Mouse (Mus musculus) myocyte (in vitro differentiated cells): ENCODE results near the gene Spata17. TPM values are rescaled to one million over a fixed set of nuclear protein-coding genes. Genes with fewer than 3 reads are reported as not detected.
"Not testable (repeated sequence)": the region's sequence is repeated elsewhere in the genome, so short reads cannot be mapped to it uniquely, and the experiment has no call there.

Experiments
- H3K27me3 ChIP-seq: one replicate; pipeline ENCODE4 v1.6.1; 2011; ENCODE audit not compliant: control insufficient read depth, insufficient read depth, insufficient read length
- H3K36me3 ChIP-seq: one replicate; pipeline ENCODE4 v1.6.1; 2011; ENCODE audit not compliant: control insufficient read depth, insufficient read depth
- H3K4me2 ChIP-seq: one replicate; pipeline ENCODE4 v1.6.1; 2011; ENCODE audit warnings: low read depth, control low read depth
- H3K4me3 ChIP-seq: one replicate; pipeline ENCODE4 v1.5.1; 2011; ENCODE audit warnings: mild to moderate bottlenecking, control low read depth, moderate library complexity
- H3K79me2 ChIP-seq: one replicate; pipeline ENCODE4 v1.6.1; 2011; ENCODE audit not compliant: control insufficient read depth, insufficient read depth
- H3ac ChIP-seq: one replicate; pipeline ENCODE4 v1.6.1; 2011; ENCODE audit not compliant: control insufficient read depth, insufficient read length
- CEBPB ChIP-seq: IDR thresholded peaks from 2 replicates; pipeline ENCODE4 v1.6.1; 2011; ENCODE audit warnings: mild to moderate bottlenecking, moderate library complexity; ENCODE audit not compliant: poor library complexity, insufficient read depth, severe bottlenecking
- E2F4 ChIP-seq: IDR thresholded peaks from one replicate; pipeline ENCODE4 v1.6.1; 2011; ENCODE audit warnings: mild to moderate bottlenecking, control low read depth, moderate library complexity; ENCODE audit not compliant: insufficient read depth
- MAX ChIP-seq: IDR thresholded peaks from one replicate; pipeline ENCODE4 v1.6.1; 2011; ENCODE audit warnings: low read depth, mild to moderate bottlenecking, control low read depth
- MYOD1 ChIP-seq, 3 experiments: IDR thresholded peaks; one replicate each; pipeline ENCODE4 v1.6.1; 2011; ENCODE audit warnings: control low read depth in 2 of 3, low read depth in 2 of 3, mild to moderate bottlenecking in 2 of 3, moderate library complexity in 1 of 3; ENCODE audit not compliant: insufficient read length in 2 of 3, control insufficient read depth in 1 of 3
- MYOG ChIP-seq, 3 experiments: IDR thresholded peaks; one replicate each; pipeline ENCODE4 v1.6.1; 2011; ENCODE audit warnings: control low read depth in 2 of 3, low read depth in 2 of 3, mild to moderate bottlenecking in 2 of 3; ENCODE audit not compliant: insufficient read length in 2 of 3, control insufficient read depth in 1 of 3, insufficient read depth in 1 of 3
- POLR2A ChIP-seq: IDR thresholded peaks from one replicate; pipeline ENCODE4 v1.6.1; 2011; ENCODE audit warnings: low read depth, mild to moderate bottlenecking, control low read depth, moderate library complexity; ENCODE audit not compliant: insufficient read length
- POLR2AphosphoS2 ChIP-seq: IDR thresholded peaks from one replicate; pipeline ENCODE4 v1.6.1; 2011; ENCODE audit warnings: low read depth, control low read depth; ENCODE audit not compliant: insufficient read length
- REST ChIP-seq: IDR thresholded peaks from one replicate; pipeline ENCODE4 v1.6.1; 2011; ENCODE audit warnings: mild to moderate bottlenecking, control low read depth, moderate library complexity; ENCODE audit not compliant: insufficient read depth, insufficient read length
- SRF ChIP-seq: IDR thresholded peaks from one replicate; pipeline ENCODE4 v1.6.1; 2011; ENCODE audit warnings: low read depth; ENCODE audit not compliant: control insufficient read depth, insufficient read length
- TCF12 ChIP-seq: IDR thresholded peaks from one replicate; pipeline ENCODE4 v1.6.1; 2011; ENCODE audit warnings: mild to moderate bottlenecking, control low read depth; ENCODE audit not compliant: poor library complexity, insufficient read depth, severe bottlenecking
- TCF3 ChIP-seq: IDR thresholded peaks from one replicate; pipeline ENCODE4 v1.6.1; 2011; ENCODE audit warnings: low read depth, control low read depth; ENCODE audit not compliant: insufficient read length
- USF1 ChIP-seq: IDR thresholded peaks from one replicate; pipeline ENCODE4 v1.6.1; 2011; ENCODE audit warnings: low read depth, mild to moderate bottlenecking, control low read depth, moderate library complexity
- polyA plus RNA-seq: library from polyadenylated mRNA; unstranded; fragments of >200 nt; fragmentation: generic; extraction: Trizol; gene quantifications from one replicate; pipeline ENCODE4 v1.2.1, GENCODE M21; 2012; ENCODE audit warnings: missing spikeins

Spata17 gene
- polyA plus RNA-seq, 1 experiment, result 0.05 TPM

DNA sequence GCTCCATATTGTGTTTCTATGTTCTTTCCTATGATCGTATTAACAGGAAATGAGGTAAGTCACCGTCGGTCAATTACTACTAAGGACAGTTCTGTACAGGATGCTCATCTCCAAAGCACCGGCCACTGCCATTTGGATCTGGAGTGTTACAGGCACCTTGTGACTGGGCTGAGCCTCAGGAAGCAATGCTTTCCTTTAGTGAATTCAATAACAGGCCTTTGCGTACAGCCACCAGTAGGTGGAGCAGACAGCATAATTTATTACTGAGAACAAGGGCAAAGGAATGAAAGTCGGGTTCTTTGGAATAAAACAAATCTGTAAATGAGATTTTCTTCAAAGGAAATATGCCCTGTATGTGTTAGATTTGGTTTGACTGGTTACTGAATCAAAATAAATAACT lies 77.8 kb downstream of the Spata17 start:
- TF ChIP-seq E2F4 (no peak), MAX (no peak), MYOD1 (IDR thresholded peaks at IDR 0.05; ENCODE audit: control insufficient read depth in 1 of 3, insufficient read length in 2 of 3, low read depth in 2 of 3) (no peak), MYOG (IDR thresholded peaks at IDR 0.05; ENCODE audit: control insufficient read depth in 1 of 3, insufficient read depth in 1 of 3, insufficient read length in 2 of 3, low read depth in 2 of 3) (no peak)
- Histone ChIP-seq H3K36me3 (no peaks in the 10 kb centered on the region), H3K4me3 (no peak overlapping the region), H3K79me2 (no peaks in the 10 kb centered on the region), H3ac (no peak overlapping the region), H3K27me3 (no peaks in the 10 kb centered on the region), H3K4me2 (no peak overlapping the region)

DNA sequence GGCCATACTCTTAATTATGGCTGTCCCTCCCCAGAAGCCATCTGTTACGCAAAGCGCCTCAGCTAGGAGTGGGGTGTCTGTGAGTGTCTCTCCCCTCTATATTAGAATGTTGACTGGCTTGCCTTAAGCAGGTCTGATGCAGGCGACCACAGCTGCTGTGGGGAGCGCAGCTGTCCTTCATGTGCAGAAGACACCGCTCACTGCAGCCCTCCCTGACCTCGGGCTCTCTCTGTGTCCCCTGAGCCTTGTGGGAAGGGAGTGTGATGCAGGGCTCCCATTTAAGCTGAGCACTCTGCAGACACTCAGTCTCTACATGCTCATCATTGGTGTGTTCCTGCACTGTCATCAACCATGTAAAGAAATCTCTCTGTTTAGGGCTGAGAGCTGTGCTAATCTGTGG lies 79.4 kb downstream of the Spata17 start:
- H3K79me2 ChIP-seq, result no peaks in the 10 kb centered on the region
- TF ChIP-seq TCF3 (no peak), POLR2AphosphoS2 (no peak), REST (no peak), MYOG (IDR thresholded peaks at IDR 0.05; ENCODE audit: control insufficient read depth in 1 of 3, insufficient read depth in 1 of 3, insufficient read length in 2 of 3, low read depth in 2 of 3) (peak; percentile 5 to 86 (median 83)), MYOD1 (IDR thresholded peaks at IDR 0.05; ENCODE audit: control insufficient read depth in 1 of 3, insufficient read length in 2 of 3, low read depth in 2 of 3) (peak in 2 of 3 experiments; percentile 86 to 88), E2F4 (no peak)
- no peaks in the 10 kb centered on the region for H3K36me3 ChIP-seq
- no peak overlapping the region for H3K4me3 ChIP-seq
- H3K27me3 ChIP-seq, result no peaks in the 10 kb centered on the region
- no peak overlapping the region for H3ac ChIP-seq
- no peak overlapping the region for H3K4me2 ChIP-seq

DNA sequence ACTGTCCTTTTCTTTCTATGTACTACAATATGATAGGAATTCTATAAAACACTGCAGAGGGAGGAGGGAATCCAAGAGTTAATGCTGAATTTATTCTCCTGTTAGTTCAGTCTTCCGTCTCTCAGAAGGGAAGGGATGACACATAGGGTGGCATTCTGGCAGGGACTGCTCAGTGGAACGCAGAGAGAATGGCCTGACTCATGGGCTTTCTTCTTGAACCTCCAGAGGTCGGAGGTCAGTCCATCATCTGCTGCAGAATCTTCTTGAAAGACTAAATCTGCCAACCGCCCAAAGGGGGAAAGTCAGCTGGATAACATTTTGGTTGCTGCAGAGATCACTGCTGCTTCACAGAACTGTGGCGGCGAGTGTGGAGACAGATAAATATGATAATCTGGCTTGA lies 81.4 kb downstream of the Spata17 start:
- Histone ChIP-seq H3K79me2 (no peaks in the 10 kb centered on the region), H3K27me3 (no peaks in the 10 kb centered on the region), H3ac (no peak overlapping the region), H3K36me3 (no peaks in the 10 kb centered on the region), H3K4me3 (no peak overlapping the region), H3K4me2 (no peak overlapping the region)
- TF ChIP-seq E2F4, result no peak
- TF ChIP-seq MYOD1 (IDR thresholded peaks at IDR 0.05; ENCODE audit: control insufficient read depth in 1 of 3, insufficient read length in 2 of 3, low read depth in 2 of 3), result no peak
- no peak for TF ChIP-seq MAX
- no peak for TF ChIP-seq MYOG (IDR thresholded peaks at IDR 0.05; ENCODE audit: control insufficient read depth in 1 of 3, insufficient read depth in 1 of 3, insufficient read length in 2 of 3, low read depth in 2 of 3)
- no peak for TF ChIP-seq POLR2AphosphoS2
- TF ChIP-seq POLR2A, result no peak
- no peak for TF ChIP-seq REST
- TF ChIP-seq CEBPB, result no peak
- TF ChIP-seq USF1, result no peak
- TF ChIP-seq SRF, result no peak
- no peak for TF ChIP-seq TCF12
- TF ChIP-seq TCF3, result no peak

DNA sequence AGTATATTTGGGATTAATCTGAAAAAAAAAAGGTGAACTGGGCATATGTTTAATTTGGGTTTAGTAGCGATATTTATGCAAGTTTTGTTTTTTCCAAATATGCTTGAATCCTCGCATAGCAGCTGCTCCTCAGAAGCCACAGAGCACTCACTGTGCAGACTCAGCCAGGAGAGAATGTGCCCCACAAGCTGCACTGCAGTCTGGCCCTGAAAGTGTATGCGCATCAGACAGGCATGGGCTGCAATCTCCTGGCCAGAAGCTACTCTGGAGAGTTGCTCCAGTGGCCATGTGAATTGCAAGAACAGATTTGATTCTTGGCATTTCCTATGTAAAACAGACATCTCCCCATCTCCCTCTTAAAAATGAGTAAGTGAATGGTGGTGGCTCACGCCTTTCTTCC lies 82.9 kb downstream of the Spata17 start:
- no peak for TF ChIP-seq POLR2A
- no peak for TF ChIP-seq TCF12
- no peak overlapping the region for H3K4me3 ChIP-seq
- no peaks in the 10 kb centered on the region for H3K27me3 ChIP-seq
- no peak overlapping the region for H3ac ChIP-seq
- no peaks in the 10 kb centered on the region for H3K36me3 ChIP-seq
- H3K79me2 ChIP-seq, result no peaks in the 10 kb centered on the region
- no peak overlapping the region for H3K4me2 ChIP-seq

DNA sequence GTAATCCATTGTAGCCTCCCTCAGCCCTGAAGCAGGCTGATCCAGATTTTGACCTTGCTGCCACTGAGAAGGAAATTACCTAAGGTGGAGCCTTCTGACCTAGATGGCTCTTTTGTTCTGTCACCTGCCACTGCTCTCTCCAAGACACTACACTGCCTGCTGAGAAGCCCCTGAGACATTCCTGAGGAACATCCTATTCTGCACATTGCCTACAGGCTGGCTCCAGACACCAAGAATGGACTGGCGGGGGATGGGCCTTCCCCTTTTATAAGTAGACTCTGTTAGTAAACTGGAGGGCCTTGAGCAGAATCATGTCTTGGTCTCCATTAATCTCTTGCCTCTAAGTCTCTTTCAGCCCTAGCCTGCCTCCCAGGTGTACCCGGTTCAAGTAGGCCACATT lies 87.7 kb downstream of the Spata17 start:
- H3K4me3 ChIP-seq, H3K36me3 ChIP-seq, H3K27me3 ChIP-seq, H3K79me2 ChIP-seq, H3K4me2 ChIP-seq, H3ac ChIP-seq: not testable (repeated sequence)

DNA sequence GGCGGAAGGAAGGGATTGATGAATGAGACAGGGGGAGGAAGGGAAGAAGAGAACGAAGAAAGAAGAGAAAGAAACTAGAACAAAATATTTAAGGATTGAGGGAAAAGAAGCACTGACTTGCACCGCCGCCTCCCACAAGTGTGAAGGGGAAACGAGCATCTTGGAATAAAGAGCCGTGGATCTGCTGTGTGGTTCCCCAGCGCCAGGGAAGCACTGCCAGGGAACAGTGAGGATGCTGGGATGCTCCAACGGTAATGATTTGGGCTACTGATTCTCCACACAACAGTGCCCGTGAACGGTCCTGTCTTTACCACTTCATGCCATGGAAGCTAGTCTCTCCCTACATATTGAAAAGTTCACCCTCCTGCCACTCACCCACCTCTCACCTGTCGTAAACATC lies 89.5 kb downstream of the Spata17 start:
- Histone ChIP-seq H3K4me2 (no peak overlapping the region), H3ac (no peak overlapping the region), H3K79me2 (no peaks in the 10 kb centered on the region), H3K27me3 (no peaks in the 10 kb centered on the region), H3K36me3 (no peaks in the 10 kb centered on the region), H3K4me3 (no peak overlapping the region)
- TF ChIP-seq USF1, result no peak
